Mouse (Mus musculus) hindbrain, embryonic 13.5 days (tissue): ENCODE measurements around the gene Zfp956. TPM values are rescaled to one million over a fixed set of nuclear protein-coding genes. Genes with fewer than 3 reads are reported as not detected.
"Not testable (repeated sequence)": the region's sequence is repeated elsewhere in the genome, so short reads cannot be mapped to it uniquely, and the experiment has no call there.

ENCODE experiments used
- ATAC-seq: fragments of 200-750 bp; cut with Nextera tagmentation; 2 replicates; pipeline ENCODE4 v1.8.0; 2017; ENCODE audit warnings: moderate TSS enrichment; ENCODE audit not compliant: low FRiP score
- H3K27ac ChIP-seq: fragments of 300-500 bp; sonication (generic); 2 replicates; pipeline ENCODE4 v1.5.1; 2015; ENCODE audit warnings: inconsistent platforms, mild to moderate bottlenecking, moderate library complexity
- H3K27me3 ChIP-seq: fragments of 300-500 bp; sonication (generic); 2 replicates; pipeline ENCODE4 v1.6.1; 2015; ENCODE audit warnings: mild to moderate bottlenecking, inconsistent platforms
- H3K36me3 ChIP-seq: fragments of 300-500 bp; sonication (generic); 2 replicates; pipeline ENCODE4 v1.6.1; 2015; ENCODE audit warnings: mild to moderate bottlenecking, inconsistent platforms
- H3K4me1 ChIP-seq: fragments of 300-500 bp; sonication (generic); replicated peaks from 2 replicates; pipeline ENCODE4 v1.6.1; 2015; ENCODE audit warnings: inconsistent platforms
- H3K4me2 ChIP-seq: fragments of 300-500 bp; sonication (generic); 2 replicates; pipeline ENCODE4 v1.6.1; 2015; ENCODE audit warnings: inconsistent platforms, mild to moderate bottlenecking, moderate library complexity
- H3K4me3 ChIP-seq: fragments of 300-500 bp; sonication (generic); 2 replicates; pipeline ENCODE4 v1.5.1; 2015; ENCODE audit warnings: mild to moderate bottlenecking, inconsistent platforms
- H3K9ac ChIP-seq: fragments of 300-500 bp; sonication (generic); 2 replicates; pipeline ENCODE4 v1.6.1; 2015; ENCODE audit warnings: mild to moderate bottlenecking, inconsistent platforms
- H3K9me3 ChIP-seq: fragments of 300-500 bp; sonication (generic); 2 replicates; pipeline ENCODE4 v1.6.1; 2016; ENCODE audit warnings: inconsistent platforms
- WGBS: fragments of 180-500 bp; shearing (Covaris S2); methylation state at CpG from one replicate; pipeline ENCODE4 v1.1.7; 2015; 5-methylcytosine and 5-hydroxymethylcytosine counted together
- polyA plus RNA-seq: library from polyadenylated mRNA; unstranded; fragments of >200 nt; fragmentation: Nextera tagmentation; extraction: Ambion mirVana; gene quantifications from 2 replicates; pipeline ENCODE4 v1.2.1, GENCODE M21; 2015

The Zfp956 gene
- polyA plus RNA-seq, 1 experiment from 2014 or later = 17.0 TPM

GRCm38 (mm10) chr6:47920447-47921340, 32.5 kb upstream of the Zfp956 start, which contains the start of gene Zfp212:
Gene Zfp212, plus strand, starts transcription at chr6:47920476.
- Histone ChIP-seq H3K9me3 (no peaks in the 10 kb centered on the region), H3K36me3 (no peaks in the 10 kb centered on the region), H3K4me2 (peak within 1 kb of the TSS; percentile 89), H3K4me3 (peak within 1 kb of the TSS; percentile 84), H3K27ac (peak within 1 kb of the TSS; percentile 96), H3K27me3 (no peaks in the 10 kb centered on the region), H3K9ac (peak within 1 kb of the TSS; percentile 85), H3K4me1 (peaks cover 18% of the 10 kb centered on the region)
- under 1% methylated on average over 67 of the region's 67 CpGs for WGBS
- peak; percentile 95 for ATAC-seq

- H3K4me2 ChIP-seq = peak overlapping the region; percentile 76
- peak overlapping the region; percentile 45; the same call in 1 of the 2 replicates for H3K4me3 ChIP-seq
- no peak for ATAC-seq
- H3K27me3 ChIP-seq = peaks cover 3% of the 10 kb centered on the region; the same call in 1 of the 2 replicates
- peaks cover 16% of the 10 kb centered on the region for H3K36me3 ChIP-seq
- peaks cover 10% of the 10 kb centered on the region for H3K4me1 ChIP-seq
- WGBS = 53% methylated on average over 12 of the region's 12 CpGs
- no peaks in the 10 kb centered on the region for H3K9me3 ChIP-seq
- peak overlapping the region; percentile 72; the same call in 1 of the 2 replicates for H3K9ac ChIP-seq
- H3K27ac ChIP-seq = no peak overlapping the region
Observed at GRCm38 (mm10) chr6:47942461-47942860, 10.7 kb upstream of the Zfp956 start.

GRCm38 (mm10) chr6:47943021-47943691, 10.0 kb upstream of the Zfp956 start:
- no peaks in the 10 kb centered on the region for H3K9me3 ChIP-seq
- H3K36me3 ChIP-seq = peaks cover 16% of the 10 kb centered on the region
- peak overlapping the region; percentile 76 for H3K4me2 ChIP-seq
- H3K27me3 ChIP-seq = peaks cover 3% of the 10 kb centered on the region; the same call in 1 of the 2 replicates
- no peak overlapping the region for H3K27ac ChIP-seq
- H3K9ac ChIP-seq = peak overlapping the region; percentile 72
- ATAC-seq = peak; percentile 88
- peaks cover 10% of the 10 kb centered on the region for H3K4me1 ChIP-seq
- 11% methylated on average over 58 of the region's 64 CpGs for WGBS
- peak overlapping the region; percentile 45 for H3K4me3 ChIP-seq

GRCm38 (mm10) chr6:47943721-47944120, 9.5 kb upstream of the Zfp956 start:
- Histone ChIP-seq H3K27me3 (peaks cover 3% of the 10 kb centered on the region; the same call in 1 of the 2 replicates), H3K4me1 (peaks cover 10% of the 10 kb centered on the region), H3K9ac (peak overlapping the region; percentile 72; the same call in 1 of the 2 replicates), H3K36me3 (peaks cover 16% of the 10 kb centered on the region), H3K9me3 (no peaks in the 10 kb centered on the region), H3K4me2 (peak overlapping the region; percentile 76), H3K27ac (no peak overlapping the region), H3K4me3 (peak overlapping the region; percentile 45)
- 89% methylated on average over 3 of the region's 3 CpGs for WGBS
- no peak for ATAC-seq

GRCm38 (mm10) chr6:47947388-47947787, 5.8 kb upstream of the Zfp956 start:
- Histone ChIP-seq H3K27ac (no peak overlapping the region), H3K4me2 (no peak overlapping the region), H3K27me3 (peaks cover 12% of the 10 kb centered on the region; the same call in 1 of the 2 replicates), H3K4me1 (peaks cover 10% of the 10 kb centered on the region), H3K36me3 (peaks cover 16% of the 10 kb centered on the region), H3K9me3 (no peaks in the 10 kb centered on the region), H3K4me3 (no peak overlapping the region), H3K9ac (no peak overlapping the region)
- ATAC-seq = no peak
- WGBS = 94% methylated on average over 4 of the region's 4 CpGs

- H3K27me3 ChIP-seq = 0 out of 2 replicates have a peak, but pooled peaks cover 11% of the 10 kb centered on the region
- H3K36me3 ChIP-seq = peaks cover 34% of the 10 kb centered on the region
- no peak for ATAC-seq
- H3K27ac ChIP-seq = no peak overlapping the region
- H3K4me3 ChIP-seq = peak overlapping the region; percentile 71
- peak overlapping the region; percentile 84; the same call in 1 of the 2 replicates for H3K9ac ChIP-seq
- peaks cover 16% of the 10 kb centered on the region for H3K4me1 ChIP-seq
- 95% methylated on average over 3 of the region's 3 CpGs for WGBS
- peak overlapping the region; percentile 78 for H3K4me2 ChIP-seq
- no peaks in the 10 kb centered on the region for H3K9me3 ChIP-seq
Observed at GRCm38 (mm10) chr6:47954425-47954824, 1.2 kb downstream of the Zfp956 start.

GRCm38 (mm10) chr6:47957816-47958215, 4.6 kb downstream of the Zfp956 start:
- peaks cover 66% of the 10 kb centered on the region for H3K36me3 ChIP-seq

GRCm38 (mm10) chr6:47960685-47961421, 7.7 kb downstream of the Zfp956 start:
- Histone ChIP-seq H3K27ac (no peak overlapping the region), H3K4me2 (no peak overlapping the region), H3K4me1 (no peaks in the 10 kb centered on the region), H3K9me3 (no peaks in the 10 kb centered on the region), H3K36me3 (peaks cover 94% of the 10 kb centered on the region), H3K9ac (no peak overlapping the region), H3K4me3 (no peak overlapping the region), H3K27me3 (no peaks in the 10 kb centered on the region)
- no peak for ATAC-seq
- WGBS = 95% methylated on average over 6 of the region's 6 CpGs

More at GRCm38 (mm10) chr6:47957816-47958215, 4.6 kb downstream of the Zfp956 start:
- no peak overlapping the region for H3K4me2 ChIP-seq
- no peak for ATAC-seq
- H3K27ac ChIP-seq = no peak overlapping the region
- H3K9ac ChIP-seq = no peak overlapping the region
- no peaks in the 10 kb centered on the region for H3K27me3 ChIP-seq
- H3K4me1 ChIP-seq = peaks cover 16% of the 10 kb centered on the region
- no peak overlapping the region for H3K4me3 ChIP-seq
- H3K9me3 ChIP-seq = no peaks in the 10 kb centered on the region

GRCm38 (mm10) chr6:47963051-47963450, 9.9 kb downstream of the Zfp956 start:
- Histone ChIP-seq H3K27me3 (no peaks in the 10 kb centered on the region), H3K4me2 (no peak overlapping the region), H3K36me3 (peaks cover 83% of the 10 kb centered on the region), H3K4me1 (no peaks in the 10 kb centered on the region), H3K9ac (no peak overlapping the region), H3K4me3 (no peak overlapping the region), H3K27ac (no peak overlapping the region), H3K9me3 (no peaks in the 10 kb centered on the region)
- WGBS = 87% methylated on average over 7 of the region's 7 CpGs
- no peak for ATAC-seq

GRCm38 (mm10) chr6:47968166-47968565, 15.0 kb downstream of the Zfp956 start:
- WGBS = 85% methylated on average over 1 of the region's 1 CpGs
- H3K27ac ChIP-seq, H3K4me1 ChIP-seq, ATAC-seq, H3K9me3 ChIP-seq, H3K4me3 ChIP-seq, H3K4me2 ChIP-seq, H3K27me3 ChIP-seq, H3K9ac ChIP-seq: not testable (repeated sequence)
- peaks cover 34% of the 10 kb centered on the region for H3K36me3 ChIP-seq

GRCm38 (mm10) chr6:47974599-47974998, 21.4 kb downstream of the Zfp956 start:
- H3K4me3 ChIP-seq = no peak overlapping the region
- H3K36me3 ChIP-seq = no peaks in the 10 kb centered on the region
- no peaks in the 10 kb centered on the region for H3K27me3 ChIP-seq
- ATAC-seq = no peak
- H3K4me1 ChIP-seq = no peaks in the 10 kb centered on the region
- 88% methylated on average over 1 of the region's 1 CpGs for WGBS
- H3K27ac ChIP-seq = no peak overlapping the region
- H3K9ac ChIP-seq = no peak overlapping the region
- no peaks in the 10 kb centered on the region for H3K9me3 ChIP-seq
- H3K4me2 ChIP-seq = no peak overlapping the region
